Mouse (Mus musculus): ENCODE results near the gene Rabgap1.

DNA sequence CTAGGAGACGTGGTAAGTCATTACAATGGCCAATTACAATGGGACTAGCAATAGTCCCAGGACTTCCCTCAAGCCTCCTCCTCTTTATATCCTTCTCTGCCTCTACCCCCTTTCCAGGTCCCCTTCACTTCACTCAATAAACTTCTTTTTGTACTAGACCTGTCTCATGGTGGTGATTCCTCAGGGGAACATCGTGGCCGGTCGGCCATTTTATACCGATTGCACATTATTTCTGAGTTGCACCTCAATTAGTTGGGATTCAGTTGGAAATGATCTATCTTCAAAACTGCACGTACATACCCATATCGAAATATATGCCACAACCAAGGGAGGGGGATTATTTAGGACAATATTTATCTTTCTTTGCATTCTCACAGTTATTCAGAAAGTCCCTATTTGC is 11.5 kb upstream of the Rabgap1 start:
- TF ChIP-seq CTCF (IDR thresholded peaks at IDR 0.05; ENCODE audit: borderline replicate concordance, insufficient read depth, low read length): no peak
- TF ChIP-seq POLR2A (IDR thresholded peaks at IDR 0.05; ENCODE audit: low read depth, low read length): no peak
